Mouse (Mus musculus): ENCODE measurements around the gene Ddit4.

DNA sequence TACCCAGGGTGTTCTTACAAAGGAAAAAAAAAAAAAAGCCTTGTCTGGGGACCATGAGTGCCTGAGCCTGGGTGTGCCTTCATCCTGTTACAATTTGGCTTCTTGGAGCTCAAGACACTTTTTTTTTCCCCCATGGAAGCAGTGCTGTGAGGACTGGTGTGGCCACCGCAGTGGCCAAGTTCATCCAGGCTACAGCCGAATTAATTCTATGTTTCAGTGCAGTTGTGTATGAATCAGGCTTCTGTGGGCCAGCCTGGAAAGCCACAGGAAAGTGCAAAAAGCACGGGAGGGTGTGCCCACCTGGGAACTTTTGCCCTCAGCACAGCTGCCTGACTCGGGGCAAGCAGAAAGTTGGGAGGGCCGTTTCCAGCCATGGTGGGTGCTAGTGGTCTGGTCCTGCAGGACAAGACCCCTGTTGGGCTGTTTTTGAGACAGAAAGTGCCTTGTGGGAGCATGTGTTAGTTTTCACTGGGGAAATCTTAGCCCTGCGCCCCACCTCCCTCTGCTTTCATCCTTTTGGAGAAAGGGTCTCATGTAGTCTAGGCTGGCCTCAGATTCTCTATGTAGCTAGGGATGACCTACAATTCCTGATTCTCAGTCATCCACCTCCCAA lies 18.9 kb upstream of the Ddit4 start:
- TF ChIP-seq CTCF (IDR thresholded peaks at IDR 0.05; ENCODE audit: extremely low read depth, insufficient read length, insufficient replicate concordance, low read depth, low read length) (no peak), POLR2A (IDR thresholded peaks at IDR 0.05; ENCODE audit: low read depth, low read length) (no peak)
